Mouse (Mus musculus) forelimb bud, embryonic 11.5 days (tissue): ENCODE results near the gene Cog7.

Experiments
- DNase-seq: peaks from one replicate; pipeline ENCODE4 v3.0.0-alpha.2; 2012; ENCODE audit warnings: low read depth, low spot score

The Cog7 gene

DNA sequence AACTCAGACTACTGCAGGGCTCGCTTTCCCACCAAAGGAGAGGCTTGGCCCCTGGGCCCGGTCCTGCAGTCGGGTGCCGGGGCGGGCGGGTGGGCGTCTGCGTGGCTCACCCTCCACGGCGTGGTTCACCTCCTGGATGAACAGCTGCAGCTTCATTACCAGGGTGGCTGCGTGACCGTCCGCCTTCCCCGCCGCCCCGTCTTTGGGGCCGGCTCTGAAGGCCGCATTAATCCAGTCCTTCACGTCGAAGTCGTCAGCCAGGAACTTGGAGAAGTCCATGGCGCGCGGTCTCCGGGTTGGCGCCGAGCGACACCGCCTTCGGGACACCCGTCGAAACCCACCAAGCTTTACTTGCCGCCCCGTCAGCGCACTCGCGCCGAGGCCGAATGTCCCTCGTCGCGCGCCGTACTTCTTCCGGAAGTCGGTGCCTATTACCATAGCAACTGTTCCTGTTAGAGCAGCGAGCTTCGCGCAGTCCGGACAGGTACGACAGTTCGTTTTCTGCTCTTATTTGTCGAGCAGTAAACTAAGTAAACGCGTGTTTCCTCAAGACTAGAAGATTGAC, at the start of gene Cog7:
TSS of gene Cog7 (minus strand) at position 405 of the 565 bp plus-strand sequence.
- DNase-seq, result peak; percentile 96

DNA sequence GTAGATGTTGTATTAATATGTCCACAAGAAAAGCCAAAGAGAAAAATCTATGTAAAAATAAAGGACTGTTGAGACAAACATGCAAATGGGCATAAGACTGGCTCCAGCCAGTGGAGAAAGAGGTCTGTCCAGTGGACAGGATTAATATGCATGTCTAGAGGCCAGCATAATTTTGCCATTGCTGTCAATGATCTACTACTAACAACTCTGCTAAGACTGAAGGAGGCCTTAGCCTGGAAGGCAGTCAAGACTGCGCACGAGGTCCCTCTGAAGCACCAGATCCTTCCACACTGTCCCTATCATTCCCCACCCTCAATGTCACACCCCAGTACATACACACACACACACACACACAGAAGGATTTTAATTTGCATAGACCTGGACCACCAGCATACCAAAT, 40.6 kb upstream of the Cog7 start:
- DNase-seq, result no peak

DNA sequence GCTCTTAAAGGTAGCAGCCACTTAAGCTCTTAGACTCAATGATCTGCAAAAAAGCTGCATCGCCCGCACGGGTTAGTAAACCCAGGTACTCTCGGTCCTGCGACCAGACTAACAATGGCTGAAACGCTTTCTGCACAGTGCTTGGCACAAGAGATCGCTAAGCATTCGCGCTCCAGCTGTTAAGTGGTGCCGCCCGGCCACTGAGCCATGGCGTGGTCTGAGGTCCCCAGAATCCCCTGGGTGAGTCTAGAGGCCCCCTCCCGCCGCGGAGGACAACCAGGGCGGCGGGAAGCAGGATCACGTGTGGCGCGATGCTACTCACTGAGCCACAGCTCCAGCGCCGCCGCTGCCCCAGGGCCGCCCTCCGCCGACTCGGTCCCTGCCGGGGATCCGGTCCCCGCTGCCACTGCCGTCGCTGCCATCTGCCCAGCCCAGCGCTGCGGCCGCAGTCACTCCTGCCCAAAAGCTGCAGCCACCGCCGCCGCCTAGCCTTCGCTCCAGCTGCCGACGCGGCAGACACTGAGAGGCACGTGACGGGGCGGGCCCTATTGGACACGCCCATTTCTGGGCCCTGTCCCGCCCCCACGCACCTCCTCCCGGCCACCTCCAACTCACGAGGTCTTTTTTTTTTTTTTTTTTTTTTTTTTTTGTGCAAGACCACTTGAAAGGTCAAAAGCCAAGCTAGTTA, 39.3 kb upstream of the Cog7 start, which contains the start of gene Gga2:
TSS of gene Gga2 (minus strand) at position 556 of the 688 bp plus-strand sequence.
- peak; percentile 81 for DNase-seq

DNA sequence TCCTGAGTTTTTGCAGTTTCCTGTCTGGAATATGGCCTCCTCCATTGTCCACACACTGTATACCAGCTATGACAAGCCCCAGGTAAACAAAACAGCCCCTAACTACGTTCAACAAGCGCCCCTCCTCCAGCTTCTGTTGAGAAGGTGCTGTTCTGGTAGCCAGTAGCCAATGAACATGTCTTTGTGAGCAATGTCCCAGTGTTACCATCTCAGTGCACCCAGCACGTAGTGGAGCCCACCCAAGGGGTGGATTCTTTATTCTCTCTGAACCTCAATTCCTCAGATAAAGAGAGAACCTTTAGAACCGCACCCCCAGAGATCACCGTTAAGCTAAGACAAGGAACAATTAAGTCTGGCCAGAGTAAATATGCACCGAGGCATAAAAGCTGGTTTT, 38.8 kb upstream of the Cog7 start:
- peak; percentile 39 for DNase-seq

DNA sequence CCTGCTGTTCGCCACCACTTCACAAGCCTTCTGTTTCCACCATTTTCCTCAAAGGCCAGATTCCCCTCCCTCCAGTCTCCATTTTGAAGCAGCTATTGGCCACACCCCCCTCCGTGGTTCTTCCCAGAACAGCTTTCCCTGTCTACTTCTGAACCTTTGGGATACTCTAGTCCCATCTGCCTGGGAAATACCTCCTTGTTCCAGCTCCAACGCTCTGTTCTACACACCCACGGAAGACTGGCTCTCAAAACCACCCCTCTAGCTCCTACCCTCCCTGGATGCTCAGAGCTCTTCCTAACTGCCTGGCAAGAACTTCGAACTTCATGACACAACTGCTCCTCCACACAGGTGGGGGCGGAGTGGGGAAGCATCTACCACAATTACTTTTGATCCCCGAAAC, 37.5 kb upstream of the Cog7 start:
- no peak for DNase-seq

DNA sequence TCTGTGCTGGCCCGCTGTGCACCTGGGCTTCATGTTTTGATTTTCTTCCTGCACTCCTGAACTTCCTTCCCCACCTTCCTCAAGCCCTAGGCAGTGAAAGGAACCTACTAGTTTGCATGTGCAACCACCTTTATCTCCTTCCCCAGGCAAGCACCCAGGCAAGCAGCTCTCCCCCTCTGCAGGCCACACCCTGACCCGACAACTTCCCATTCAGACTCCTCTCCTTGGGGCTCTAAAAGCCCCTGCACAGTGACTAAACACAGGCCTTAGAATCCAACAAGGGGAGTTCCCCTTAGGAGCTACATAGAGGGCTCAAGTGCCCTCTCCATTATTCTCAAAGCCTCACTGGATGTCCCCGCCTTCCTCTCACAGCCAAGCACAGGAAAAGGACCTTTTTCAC, 36.7 kb upstream of the Cog7 start:
- no peak for DNase-seq

DNA sequence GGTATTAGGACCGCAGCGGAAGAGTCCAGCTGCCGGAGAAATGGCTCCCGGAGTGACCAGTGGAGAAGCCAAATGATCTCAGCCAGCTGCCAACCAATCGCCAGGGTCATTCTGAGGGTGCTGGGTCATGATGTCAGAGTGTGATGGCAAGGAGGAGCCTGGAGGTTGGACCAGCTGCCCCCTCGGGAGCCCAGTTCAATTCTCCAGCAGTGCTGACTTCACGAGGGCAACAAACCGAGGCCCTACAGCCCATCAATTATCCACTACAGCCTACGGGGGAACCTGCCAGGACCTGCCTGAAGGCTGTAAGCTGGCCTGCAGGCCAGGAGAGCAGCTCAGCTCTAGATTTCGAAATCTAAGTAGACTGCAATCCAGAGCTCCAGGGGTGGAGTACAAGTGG, 34.2 kb upstream of the Cog7 start:
- peak; percentile 43 for DNase-seq

DNA sequence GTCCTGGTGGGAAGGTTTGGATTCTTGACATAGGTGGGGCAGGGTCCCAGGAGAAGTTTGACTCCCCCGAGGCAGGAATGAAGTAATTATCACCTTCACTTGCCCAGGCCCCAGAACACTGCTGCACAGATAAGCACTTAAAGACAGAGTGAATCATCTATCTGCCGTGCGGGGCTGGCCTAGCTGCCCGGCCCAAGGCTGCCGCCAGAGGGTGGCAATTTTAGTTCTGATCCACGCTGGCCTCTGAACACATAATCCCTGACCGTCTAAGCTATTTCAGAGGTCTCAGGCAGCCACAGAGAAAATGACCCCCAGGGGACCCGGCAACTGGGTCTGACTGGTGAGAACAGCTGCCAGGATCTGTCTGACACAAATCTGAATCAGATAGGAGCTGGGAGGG, 33.6 kb upstream of the Cog7 start:
- peak; percentile 29 for DNase-seq

DNA sequence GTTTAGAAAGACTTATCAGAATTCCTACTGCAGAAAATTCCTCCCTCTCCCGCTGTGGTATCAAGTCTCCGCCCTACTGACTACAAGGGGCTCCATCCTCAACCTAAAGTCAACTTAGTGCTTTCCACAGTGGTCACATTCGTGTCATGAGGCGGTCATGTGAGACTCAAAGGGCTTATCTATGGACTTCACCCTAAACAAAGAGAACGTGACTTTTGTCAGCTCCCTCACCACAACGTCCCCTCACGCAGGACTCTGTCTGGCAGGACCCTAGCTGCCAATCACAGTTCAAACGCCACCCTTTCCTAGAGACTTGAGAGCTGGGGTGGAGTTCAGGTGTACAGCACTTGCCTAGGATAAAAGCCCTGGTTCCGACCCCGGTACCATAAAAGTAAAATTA, 31.4 kb upstream of the Cog7 start:
- no peak for DNase-seq

DNA sequence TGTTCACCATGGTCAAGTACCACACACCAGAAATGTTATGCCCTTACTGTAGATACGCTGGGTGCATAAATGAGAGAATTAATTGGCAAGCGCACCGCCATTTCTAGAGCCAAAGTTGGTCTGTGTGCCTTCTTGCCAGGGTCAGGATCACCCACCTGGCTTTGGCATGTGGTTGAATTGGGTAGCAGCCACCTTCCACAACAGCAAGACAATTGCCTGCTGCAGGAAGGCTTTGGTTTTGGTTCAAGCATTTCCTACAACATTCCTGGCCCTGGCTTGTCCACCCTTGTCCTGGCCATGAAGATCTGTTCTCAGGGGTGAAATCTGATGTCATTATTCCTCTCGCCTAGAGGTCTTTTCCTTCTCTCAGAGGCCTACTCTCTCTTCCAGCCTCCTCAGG, 30.9 kb upstream of the Cog7 start:
- DNase-seq, result no peak

DNA sequence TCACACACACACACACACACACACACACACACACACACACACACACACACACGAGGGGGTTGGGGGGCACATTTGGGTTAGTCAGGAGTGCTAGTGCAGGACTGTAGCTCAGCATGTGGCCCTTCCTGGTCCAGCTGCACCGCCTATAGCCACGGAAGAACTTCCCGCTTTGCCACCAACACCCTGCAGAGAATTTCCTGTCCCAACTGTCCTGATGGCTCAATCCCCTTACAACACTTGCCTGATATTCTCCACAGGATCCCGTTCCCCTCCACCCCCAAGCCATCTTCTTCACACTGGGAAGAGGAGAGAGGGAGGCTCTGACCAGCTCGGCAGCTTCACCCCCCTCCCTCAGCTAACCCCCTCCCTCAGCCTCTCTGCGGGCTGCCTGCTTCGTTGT, 18.9 kb upstream of the Cog7 start:
- DNase-seq, result no peak

DNA sequence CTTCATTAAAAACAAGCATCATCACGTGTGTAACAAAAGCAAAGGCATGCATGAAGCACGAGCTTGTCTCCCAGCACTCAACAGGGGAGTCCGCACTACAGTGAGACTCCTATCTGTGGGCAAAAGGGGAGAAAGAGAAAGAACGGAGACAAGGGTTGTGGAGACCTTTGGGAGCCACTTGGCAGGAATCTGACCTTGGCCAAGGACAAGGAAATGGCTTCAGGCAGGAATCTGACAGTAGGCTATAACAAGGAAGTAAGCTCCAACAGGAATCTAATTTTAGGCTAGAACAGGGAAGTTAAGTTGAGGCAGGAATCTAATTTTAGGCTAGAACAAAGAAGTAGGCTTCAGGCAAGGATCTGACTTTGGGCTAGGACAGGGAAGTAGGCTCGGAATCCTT, 14.4 kb upstream of the Cog7 start:
- DNase-seq, result no peak

DNA sequence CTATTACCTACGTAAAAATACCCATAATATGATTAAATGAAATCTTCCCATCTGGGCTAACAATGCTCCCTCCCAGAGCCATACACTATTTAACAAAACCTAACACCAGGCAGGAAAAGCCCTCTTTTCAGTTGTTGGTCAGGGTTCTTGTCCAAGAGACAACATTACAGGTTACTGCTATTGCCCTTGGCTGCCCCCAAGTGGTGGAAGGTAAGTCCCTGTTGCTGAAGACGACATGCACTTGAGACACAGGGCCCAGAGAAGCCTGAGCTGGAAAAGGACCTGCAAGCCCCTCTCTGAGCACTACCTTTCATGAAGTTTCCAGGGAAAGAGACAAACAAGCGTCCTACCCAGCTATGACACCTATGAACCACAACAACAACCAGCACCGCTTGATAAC, 6.5 kb downstream of the Cog7 start:
- peak; percentile 49 for DNase-seq

DNA sequence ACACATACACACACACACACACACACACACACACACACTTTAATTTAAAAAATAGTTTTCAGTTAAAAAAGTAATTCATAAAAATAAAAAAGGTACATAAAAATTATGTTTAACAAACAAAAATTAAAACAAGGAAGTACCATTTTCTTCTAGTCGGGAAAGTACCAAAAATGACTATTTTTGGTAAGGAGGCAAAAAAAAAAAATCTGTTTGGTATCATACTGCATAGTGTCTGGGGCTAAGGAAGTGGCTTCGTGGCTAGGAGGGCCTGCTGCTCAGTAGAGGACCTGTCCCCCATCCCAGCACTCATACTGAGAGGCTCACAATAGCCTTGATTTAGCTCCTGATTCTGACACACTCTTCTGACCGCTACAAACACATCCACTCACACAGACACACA, 9.8 kb downstream of the Cog7 start:
- DNase-seq, result no peak

DNA sequence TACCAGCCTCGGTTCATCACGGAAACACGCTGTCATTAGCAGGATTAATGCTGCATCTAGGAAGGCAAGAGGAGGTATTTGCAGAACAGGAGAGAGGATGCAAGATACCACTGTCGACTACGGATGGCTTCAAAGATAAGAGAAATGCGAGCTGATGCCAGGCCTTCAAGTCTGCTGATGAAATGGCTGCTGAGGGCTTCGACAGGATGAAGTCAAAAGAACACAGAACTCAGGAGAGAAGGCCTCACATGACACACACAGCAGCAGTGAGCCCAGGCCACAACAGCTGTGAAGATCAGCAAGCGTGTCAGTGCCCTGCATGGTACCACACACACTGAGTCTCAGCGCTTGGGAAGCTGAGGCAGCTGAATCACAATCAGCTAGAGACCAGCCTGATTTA, 11.3 kb downstream of the Cog7 start:
- DNase-seq, result no peak

DNA sequence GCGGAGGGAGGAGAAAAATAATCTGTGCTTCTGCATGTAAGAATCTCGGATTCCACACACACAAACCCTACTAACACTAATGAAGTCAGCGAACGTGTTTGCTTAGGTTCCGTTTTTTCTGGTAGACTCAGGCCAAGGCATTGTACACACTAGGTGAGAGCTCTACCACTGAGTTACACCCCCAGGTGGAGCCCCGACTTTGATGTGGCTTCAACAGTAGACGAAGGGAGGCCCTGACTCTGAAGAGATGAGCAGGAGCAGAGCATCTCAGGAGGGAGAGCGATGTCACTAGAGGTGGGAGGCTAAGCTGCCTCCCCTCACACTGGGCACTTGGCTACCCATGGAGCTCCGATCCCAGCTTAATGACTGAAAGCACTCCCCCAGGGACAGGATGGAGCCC, 12.7 kb downstream of the Cog7 start:
- DNase-seq, result no peak

DNA sequence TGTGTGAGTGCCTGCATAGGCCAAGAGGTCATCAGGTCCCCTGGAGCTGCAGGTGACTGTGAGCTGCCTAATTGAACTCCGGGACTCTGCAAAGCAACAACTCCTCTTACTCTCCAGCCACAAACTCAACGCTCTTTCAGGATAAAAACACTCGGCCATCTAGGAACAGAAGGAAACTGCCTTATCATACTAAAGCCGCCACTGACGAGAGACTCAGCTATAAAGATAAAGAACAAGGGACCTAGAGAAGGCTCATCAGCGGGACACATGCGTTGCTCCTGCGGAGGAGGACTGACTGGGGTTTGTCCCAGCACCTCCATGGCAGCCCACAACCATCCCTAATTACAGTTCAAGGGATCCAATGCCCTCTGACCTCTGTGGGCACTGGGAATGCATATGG, 13.3 kb downstream of the Cog7 start:
- no peak for DNase-seq

DNA sequence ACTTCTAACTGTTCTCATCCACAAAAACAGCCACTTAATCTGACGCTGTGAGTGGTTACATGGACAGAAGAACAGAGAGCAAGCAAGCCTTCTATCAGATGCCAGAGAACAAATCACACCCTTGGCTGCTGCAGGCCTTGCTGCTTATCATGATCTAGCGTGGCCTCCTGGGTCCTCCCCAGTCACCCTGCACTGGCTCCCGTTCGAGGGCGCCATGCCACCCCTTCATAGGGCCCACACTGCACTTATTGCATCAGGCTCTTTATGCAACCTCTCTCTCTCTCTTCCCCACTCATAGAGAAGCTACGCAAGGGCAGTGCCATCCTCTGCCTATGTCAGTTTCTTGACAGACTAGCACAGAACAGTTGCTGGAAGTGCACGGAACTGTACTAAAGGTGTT, 15.3 kb downstream of the Cog7 start:
- no peak for DNase-seq

DNA sequence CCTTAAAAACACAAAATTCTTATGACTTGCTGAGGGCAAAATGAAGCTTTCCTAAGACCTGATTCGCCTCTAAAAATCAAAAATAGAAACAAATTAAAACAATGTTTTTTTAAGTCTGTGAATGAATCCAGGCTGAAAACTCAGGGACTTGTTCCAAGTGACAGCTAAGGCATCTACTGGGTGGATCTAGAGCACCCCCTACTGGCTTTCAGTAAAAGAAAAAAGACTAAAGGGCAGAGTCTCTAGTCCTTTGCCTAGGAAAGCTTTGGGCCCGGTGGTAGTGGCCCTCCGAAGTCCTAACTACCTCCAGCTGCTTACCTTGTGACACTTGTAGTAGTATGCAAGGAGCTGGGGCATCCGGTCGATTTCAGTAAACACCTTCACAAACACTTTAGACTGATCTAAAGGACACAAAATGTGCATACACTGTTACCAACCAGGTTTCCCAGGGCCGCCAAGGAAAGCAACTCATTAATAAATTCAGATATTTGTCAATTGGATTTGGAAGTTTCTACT, 17.6 kb downstream of the Cog7 start:
- DNase-seq, result peak; percentile 48

DNA sequence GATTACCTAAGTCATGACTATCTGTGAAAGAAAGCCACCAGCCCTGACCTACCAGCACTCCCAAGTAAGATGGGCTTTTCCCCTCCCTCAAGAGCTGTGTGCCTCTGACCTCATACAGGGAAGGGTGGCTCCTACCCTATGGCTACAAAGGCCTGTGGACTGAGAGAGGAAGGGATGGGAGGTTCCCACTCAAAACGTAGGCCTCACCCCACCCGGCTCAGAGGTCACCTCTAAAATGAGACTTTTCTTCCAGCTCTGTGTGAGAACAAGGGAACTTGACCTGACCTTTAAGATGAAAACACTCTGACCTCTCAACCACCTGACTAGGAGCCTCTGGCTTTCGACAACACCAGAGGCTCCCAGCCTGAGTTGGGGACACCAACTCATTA, 18.9 kb downstream of the Cog7 start:
- no peak for DNase-seq

DNA sequence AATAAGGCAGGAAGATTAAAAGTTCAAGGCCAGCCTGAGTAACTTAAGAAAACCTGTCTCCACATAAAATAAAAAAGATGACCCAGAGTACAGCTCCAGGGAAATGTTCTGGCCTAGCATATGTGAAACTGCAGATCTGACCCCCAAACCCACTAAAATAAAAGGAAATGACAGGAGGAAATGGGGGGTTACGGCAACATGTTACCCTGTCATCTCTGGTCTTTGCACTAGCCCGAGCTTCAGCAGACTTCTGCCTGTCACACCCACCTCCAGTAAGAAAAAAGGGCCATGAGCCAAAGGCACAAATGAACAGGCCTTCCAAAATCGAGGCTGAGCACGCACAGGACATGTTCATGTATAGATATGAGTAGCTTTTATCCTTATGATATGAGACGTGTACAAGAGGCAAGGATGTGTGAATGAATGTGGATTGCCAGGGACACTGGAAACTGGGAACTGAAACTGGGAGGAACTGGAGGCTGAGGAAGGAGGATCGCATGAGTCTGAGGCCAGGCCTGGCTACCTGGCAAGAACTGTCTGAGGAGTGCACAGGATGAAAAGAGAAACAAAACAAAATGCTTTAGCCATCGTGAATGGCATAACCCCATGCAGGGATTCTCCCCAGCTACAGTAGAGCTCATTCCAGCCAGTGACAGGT, 19.5 kb downstream of the Cog7 start:
- no peak for DNase-seq

DNA sequence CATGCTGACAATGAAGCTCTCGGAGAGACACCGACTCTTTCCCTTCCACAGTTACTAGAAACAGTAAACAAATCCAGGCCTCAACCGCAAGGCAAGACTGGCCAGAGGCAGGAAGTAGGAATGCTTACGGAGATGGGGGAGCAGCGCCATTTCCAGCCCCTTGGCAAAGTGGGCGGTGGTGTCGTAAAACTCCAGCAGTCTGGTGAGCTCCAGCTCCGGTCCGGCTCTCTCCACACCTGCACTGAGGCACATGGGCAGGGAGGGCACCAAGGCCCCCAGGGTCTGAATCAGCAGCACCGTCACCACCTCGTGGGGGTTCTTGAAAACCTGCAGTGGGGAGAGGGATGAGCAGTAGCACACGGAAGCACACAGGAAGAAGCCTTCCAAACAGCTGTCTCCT, 25.7 kb downstream of the Cog7 start:
- DNase-seq, result peak; percentile 30
